Mouse (Mus musculus) cerebellum, adult (tissue): ENCODE measurements around the gene Tmem110.
A peak's percentile ranks its signal among the peaks of the same experiment; 100 is the strongest.

ENCODE experiments used
- ATAC-seq: cut with Nextera tagmentation; 2 replicates; pipeline ENCODE4 v1.9.2; 2017; ENCODE audit warnings: mild to moderate bottlenecking, moderate library complexity, mixed read lengths; ENCODE audit not compliant: insufficient number of reproducible peaks, low FRiP score, low TSS enrichment

Gene Tmem110

DNA sequence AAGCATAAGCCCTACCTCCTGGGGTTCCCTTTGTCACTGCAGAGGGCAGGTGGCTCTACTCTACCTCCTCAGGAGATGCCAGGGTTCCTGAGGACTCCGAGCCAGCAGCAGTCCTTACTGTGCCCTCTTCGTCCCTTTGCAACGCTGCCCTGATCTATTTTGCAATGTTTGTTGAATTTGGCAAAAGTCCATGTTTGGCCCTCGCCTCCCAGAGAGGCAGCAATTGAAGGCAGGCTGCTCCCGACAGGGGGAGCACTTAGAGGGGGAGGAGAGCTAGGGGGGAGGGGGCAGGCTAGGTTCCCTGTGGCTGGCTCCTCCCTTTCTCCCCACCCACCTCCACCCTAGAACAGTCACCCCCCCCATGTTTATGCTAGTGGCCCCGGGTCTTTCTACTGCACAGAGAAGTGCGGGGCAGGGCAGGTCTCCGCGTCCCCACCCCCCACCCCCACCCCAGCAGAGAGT is 62.9 kb downstream of the Tmem110 start:
- peak; percentile 60 for ATAC-seq

DNA sequence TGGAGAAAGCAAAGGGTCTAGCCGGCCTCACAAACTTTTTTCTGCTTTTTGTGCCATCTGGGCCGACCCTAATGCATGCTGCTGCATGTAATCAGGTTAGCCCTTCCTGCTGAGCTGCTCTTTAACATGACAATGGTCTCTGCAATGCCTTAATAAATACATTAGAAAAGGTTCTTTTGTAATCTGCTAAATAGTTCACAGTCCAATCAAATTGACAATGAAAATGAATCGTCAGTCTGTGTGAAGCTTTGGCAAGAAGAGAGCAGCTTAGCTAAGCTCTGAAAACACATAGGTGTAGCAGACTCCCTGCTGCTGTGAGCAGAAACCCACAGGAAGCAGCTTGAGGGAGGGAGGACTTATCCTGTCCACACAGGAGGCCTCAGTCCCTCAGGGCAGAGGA is 74.6 kb downstream of the Tmem110 start:
- no peak for ATAC-seq

DNA sequence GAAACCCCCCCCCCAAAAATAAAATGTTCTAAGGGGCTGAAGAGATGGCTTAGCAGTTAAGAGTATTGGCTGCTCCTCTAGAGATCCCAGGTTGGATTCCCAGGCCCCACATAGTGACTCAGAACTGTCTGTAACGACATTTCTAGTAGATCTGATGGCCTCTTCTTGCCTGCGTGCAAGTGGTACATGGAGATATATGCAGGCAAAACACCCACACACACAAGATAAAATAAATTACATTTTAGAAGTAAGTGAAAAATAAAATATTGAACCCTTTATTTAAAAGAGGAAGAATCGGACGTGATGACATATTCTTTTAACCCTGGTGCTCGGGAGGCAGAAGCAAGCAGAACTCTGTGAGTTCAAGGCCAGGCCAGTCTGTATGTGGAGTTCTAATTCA is 77.2 kb downstream of the Tmem110 start:
- no peak for ATAC-seq

DNA sequence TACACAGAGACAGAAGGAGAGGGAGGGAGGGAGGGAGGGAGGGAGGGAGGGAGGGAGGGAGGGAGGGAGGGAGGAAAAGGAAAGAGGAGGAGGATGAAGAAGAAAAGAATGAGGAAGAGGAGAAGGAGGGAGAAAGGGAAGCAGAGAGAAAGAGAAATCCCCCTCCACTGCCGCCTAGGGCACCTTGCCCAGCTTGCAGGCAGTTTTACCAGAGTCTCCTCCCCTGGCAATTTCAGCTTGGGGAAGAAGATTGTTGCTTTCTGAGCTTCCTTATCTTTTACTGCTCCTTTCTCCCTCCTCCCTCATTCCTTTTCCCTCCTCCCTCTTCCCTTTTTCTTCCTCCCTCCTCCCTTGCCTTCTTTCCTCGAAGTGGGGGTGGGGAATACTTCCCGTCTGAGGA is 77.6 kb downstream of the Tmem110 start:
- ATAC-seq, result no peak

DNA sequence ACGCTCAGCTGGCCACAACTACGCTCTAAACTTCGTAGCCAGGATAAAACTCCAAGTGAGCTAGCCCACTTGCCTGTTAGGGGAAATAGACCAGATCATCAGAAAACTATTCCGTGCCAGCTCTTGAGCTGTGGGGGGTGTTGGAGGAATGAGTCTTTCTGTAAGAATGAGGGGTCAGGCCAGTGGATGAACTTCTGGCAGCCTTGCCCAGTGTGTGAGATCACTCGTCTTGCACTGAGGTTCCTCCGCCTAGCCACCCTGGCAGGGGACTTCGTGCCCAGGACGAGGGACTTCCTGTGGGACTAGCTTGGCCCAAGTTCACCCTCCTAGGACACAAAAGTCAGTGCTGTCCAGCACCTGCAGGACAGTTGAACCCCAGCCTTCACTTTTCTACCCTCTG is 78.9 kb downstream of the Tmem110 start:
- ATAC-seq, result no peak

DNA sequence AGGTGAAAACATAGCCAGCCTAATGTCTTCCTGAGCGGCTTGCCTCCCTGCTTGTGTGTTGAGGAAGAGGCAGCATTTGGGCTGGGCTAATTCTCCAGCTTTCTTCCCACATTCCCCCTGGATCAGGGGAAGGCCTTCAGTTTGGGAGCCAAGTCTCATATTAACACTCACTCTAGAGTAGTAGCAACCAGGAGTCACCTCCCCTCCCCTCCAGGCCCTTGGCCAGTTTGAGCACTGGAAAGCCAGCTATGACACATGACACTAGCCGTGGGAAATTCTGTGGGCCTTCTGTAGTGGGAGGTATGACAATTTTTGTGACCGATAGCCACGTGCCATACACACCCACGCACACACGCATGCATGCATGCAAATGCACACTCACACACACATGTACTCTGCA is 80.6 kb downstream of the Tmem110 start:
- no peak for ATAC-seq

DNA sequence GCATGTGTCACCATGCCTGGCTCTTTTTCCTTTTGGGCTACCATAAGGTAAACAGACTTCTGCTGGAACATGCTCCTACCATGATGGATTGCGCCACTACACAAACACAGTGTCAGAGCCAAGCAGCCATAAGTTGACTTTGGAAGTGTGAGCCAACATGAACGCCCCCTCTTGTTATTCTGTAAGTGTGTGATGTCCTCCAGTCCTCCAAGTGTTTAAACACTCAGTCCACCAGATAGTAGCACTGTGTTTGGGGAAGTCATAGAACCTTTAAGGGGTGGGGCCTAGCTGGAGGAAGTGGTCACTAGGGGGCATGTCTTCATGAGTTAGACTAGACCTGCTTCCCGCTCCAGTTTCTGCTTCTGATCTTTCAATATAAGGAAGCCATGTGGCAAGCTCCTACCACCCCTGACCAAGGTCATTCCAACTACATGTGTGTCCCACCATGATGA is 82.5 kb downstream of the Tmem110 start:
- no peak for ATAC-seq

DNA sequence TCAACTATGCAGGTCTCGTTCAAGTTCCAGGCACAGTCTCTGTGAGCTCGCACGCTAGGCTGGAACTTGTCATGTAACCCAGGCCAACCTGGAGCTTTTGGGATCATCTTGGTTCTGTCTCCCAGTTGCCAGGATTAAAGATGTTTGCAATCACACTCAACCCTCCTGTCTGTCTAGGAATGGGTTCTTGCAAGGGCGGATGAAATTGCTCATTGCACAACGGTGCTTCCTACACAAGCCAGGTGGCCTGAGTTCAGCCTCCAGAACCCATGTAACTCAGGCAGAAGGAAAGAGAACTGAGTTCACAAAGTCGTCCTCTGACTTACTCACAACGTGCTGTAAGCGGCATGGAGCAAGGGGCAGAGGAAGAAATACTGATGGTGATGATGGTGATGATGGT is 85.8 kb downstream of the Tmem110 start:
- no peak for ATAC-seq

DNA sequence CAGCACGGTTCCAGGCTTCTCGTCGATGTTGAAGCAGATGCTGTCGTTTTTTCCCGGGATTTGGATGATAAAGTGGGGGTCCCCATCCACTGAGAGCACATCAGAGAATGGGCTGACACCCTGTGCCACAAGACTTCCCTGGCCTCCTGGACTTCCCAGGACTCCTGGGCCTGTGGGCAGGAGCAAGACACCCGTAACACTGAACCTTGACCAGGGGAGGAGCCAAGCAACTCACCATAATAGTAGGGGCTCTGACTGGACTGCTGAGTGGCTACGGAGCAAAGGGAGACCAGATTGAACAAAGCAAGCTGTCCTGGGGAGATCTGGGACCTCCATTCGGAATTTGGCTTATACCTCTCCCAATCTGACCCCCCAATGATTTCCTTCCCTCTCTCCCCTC is 87.3 kb downstream of the Tmem110 start:
- no peak for ATAC-seq

DNA sequence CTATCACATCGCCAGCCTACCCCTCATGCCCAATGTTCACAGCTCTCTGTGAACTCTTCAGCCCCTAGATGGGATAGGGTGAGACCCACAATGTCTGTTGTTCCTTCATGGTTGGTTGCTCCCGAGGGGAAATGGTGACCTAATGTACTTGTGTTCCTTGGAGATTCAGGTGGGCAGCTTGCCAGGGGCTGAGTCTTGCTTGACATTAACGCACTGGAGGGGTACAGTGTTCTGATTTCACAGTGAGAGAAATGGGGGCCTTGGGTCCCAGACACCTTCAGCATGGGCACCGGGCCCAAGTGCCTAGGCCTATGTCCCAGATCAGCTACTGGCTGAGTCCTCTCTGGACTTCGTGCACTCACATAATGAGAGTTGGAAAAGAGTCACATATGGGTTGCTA is 88.0 kb downstream of the Tmem110 start:
- ATAC-seq, result no peak

DNA sequence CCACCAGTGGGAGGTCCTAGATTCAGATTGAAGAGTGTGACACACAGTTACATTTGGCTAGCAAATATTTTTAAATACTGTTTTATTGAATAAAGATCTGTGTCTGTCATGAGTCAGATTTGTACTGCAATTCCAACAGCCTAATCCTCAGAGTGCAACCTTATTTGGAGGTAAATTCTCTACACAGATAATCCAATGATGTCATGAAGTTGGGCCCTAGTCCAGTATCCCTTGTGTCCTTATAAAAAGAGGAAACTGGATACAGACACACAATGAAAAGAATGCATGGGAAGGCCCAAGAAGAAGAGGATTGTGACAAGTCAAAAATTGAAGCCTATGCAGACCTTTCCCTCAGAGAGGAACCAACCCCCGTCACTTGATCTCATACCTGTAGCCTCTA is 91.1 kb downstream of the Tmem110 start:
- no peak for ATAC-seq

DNA sequence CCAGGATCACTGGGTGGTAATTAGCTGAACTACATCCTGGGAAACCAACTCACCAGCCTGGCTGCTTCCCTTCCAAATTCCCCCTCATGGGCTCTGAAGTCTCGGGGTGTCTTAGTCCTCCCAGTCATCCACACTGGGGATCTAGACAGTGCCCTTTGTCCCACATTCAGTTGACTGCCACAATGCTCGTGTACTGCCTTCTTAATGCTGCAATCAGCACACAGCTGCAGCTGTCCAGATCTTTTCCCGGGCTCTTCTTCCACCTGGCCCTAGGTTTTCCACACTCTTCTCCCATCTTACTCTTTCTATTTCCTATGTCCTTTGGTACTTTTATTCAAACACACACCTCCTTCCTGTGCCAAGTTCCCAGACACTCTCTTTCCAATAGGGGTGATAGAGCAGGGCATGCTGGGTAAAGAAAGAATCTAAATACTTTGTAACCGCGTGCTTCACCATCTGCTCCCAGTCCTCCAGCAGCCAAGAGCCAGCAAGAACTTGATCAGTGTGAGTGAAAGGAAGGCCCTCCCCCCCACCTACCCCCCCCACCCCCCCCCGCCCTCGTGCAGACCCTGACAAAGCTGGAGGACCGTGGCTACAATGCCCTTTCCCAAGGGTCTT is 96.8 kb downstream of the Tmem110 start:
- no peak for ATAC-seq

DNA sequence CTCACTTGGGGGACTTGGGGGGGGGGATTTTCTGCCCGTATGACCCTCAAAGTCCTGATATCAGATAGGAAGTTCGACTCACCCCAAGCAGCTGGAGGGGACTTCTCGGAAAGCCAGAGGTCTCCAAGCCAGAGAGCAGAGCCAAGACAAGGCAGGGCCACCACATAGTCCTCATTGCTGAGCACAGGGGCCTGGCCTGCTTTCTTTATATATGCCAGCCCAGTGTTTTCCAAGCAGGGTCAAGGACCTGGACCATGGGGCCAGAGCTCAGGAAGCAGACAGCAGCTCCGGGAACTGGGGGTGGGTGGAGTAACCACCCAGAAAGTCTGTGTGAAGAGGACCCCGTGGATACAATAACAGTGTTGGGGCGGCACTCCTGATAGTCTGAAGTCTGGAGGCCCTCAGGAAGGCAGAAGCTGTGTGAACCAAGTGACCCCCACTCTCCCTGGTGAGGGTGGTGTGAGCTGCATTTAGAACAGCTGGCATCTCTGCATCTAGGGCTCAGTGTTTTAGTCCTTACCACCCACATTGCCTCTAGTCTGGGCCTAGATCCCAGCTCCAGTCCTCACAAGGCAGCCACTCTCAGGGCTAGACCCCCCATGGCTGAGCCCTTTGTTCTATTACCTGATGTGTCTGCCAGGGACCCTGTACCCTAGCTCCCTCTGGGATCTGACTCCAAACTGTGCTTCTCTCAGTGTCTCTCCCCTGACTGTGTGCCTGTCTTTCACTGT is 98.2 kb downstream of the Tmem110 start, which contains the start of gene Itih3:
TSS of gene Itih3 (minus strand) at position 386 of the 731 bp plus-strand sequence.
- ATAC-seq, result peak; percentile 22; the same call in 1 of the 2 replicates

DNA sequence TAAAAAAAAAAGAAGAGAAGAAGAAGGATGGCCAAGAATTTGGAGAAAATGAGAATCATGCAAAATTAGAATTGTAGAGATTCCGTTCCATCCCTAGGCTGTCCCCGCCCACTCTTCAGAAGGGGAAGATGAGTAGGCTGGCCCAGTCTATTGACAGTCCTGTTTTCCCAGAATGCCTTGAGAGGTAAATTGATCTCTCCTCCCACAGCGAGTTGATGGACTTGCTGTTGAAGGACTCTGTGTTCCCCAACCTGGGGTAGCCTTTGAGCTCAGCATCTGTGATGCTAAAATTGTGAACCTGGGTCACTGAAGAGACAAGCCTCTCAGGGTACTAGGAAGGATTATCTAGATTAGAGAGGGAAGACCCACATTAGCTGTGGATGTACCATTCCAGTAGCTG is 100.1 kb downstream of the Tmem110 start:
- ATAC-seq, result no peak
